Mouse (Mus musculus) liver, embryonic 12.5 days (tissue): ENCODE data around the gene Camkmt. TPM values are rescaled to one million over a fixed set of nuclear protein-coding genes. Genes with fewer than 3 reads are reported as not detected.

Source experiments
- ATAC-seq: fragments of 200-750 bp; cut with Nextera tagmentation; 2 replicates; pipeline ENCODE4 v1.8.0; 2017; ENCODE audit warnings: moderate number of reproducible peaks, mild to moderate bottlenecking, moderate library complexity
- H3K27ac ChIP-seq: fragments of 300-500 bp; sonication (generic); 2 replicates; pipeline ENCODE4 v1.5.1; 2016; ENCODE audit warnings: mild to moderate bottlenecking
- H3K27me3 ChIP-seq: fragments of 300-500 bp; sonication (generic); replicated peaks from 2 replicates; pipeline ENCODE4 v1.6.1; 2016; ENCODE audit warnings: mild to moderate bottlenecking, moderate library complexity
- H3K36me3 ChIP-seq: fragments of 300-500 bp; sonication (generic); 2 replicates; pipeline ENCODE4 v1.6.1; 2016; ENCODE audit warnings: mild to moderate bottlenecking, moderate library complexity
- H3K4me1 ChIP-seq: fragments of 300-500 bp; sonication (generic); 2 replicates; pipeline ENCODE4 v1.6.1; 2016
- H3K4me2 ChIP-seq: fragments of 300-500 bp; sonication (generic); 2 replicates; pipeline ENCODE4 v1.6.1; 2016; ENCODE audit warnings: mild to moderate bottlenecking, moderate library complexity
- H3K4me3 ChIP-seq: fragments of 300-500 bp; sonication (generic); 2 replicates; pipeline ENCODE4 v1.5.1; 2016; ENCODE audit warnings: mild to moderate bottlenecking, moderate library complexity
- H3K9ac ChIP-seq: fragments of 300-500 bp; sonication (generic); 2 replicates; pipeline ENCODE4 v1.6.1; 2016; ENCODE audit warnings: mild to moderate bottlenecking, moderate library complexity
- H3K9me3 ChIP-seq: fragments of 300-500 bp; sonication (generic); replicated peaks from 2 replicates; pipeline ENCODE4 v1.6.1; 2016; ENCODE audit warnings: mild to moderate bottlenecking, moderate library complexity
- whole genome bisulfite sequencing: fragments of 180-500 bp; shearing (Covaris S2); methylation state at CpG from one replicate; pipeline ENCODE4 v1.1.7; 2016; ENCODE audit not compliant: insufficient replicate concordance; 5-methylcytosine and 5-hydroxymethylcytosine counted together
- polyA plus RNA-seq: library from polyadenylated mRNA; unstranded; fragments of >200 nt; fragmentation: Nextera tagmentation; extraction: Ambion mirVana; gene quantifications from 2 replicates; pipeline ENCODE4 v1.2.1, GENCODE M21; 2016

Camkmt gene
- polyA plus RNA-seq, 1 experiment from 2014 or later, result 4.4 TPM

- WGBS, result 52% methylated on average over 8 of the region's 8 CpGs
- ATAC-seq, result no peak
- Histone ChIP-seq H3K4me1 (peaks cover 40% of the 10 kb centered on the region), H3K36me3 (no peaks in the 10 kb centered on the region), H3K27me3 (no peaks in the 10 kb centered on the region), H3K27ac (no peak overlapping the region), H3K9ac (no peak overlapping the region), H3K9me3 (no peaks in the 10 kb centered on the region), H3K4me3 (no peak overlapping the region), H3K4me2 (no peak overlapping the region)
Observed at GRCm38 (mm10) chr17:85381578-85382223, 291.3 kb downstream of the Camkmt start.

DNA sequence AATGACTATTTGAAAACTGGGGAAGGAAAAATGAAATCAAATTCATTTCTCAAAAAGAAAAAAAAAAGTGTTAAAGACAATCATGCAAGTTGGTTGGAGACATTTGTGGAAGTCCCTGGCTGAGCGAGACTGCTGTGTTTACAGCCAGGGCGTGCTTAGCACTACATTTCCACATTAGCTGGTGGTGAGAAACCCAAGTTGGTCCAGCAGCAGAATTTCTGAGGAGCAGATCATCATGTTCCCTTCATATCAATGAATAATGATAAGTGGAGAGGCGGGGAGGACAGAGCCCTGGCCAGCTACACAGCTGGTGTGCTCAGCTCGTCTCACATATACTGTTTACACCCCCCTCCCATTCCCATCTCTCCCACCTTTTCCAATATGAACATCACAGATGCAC, 292.0 kb downstream of the Camkmt start:
- 54% methylated on average over 4 of the region's 4 CpGs for WGBS
- H3K36me3 ChIP-seq, result no peaks in the 10 kb centered on the region
- no peak overlapping the region for H3K4me3 ChIP-seq
- no peak overlapping the region for H3K9ac ChIP-seq
- no peaks in the 10 kb centered on the region for H3K27me3 ChIP-seq
- H3K4me2 ChIP-seq, result no peak overlapping the region
- no peak for ATAC-seq
- no peaks in the 10 kb centered on the region for H3K9me3 ChIP-seq
- no peak overlapping the region for H3K27ac ChIP-seq
- peaks cover 40% of the 10 kb centered on the region for H3K4me1 ChIP-seq

DNA sequence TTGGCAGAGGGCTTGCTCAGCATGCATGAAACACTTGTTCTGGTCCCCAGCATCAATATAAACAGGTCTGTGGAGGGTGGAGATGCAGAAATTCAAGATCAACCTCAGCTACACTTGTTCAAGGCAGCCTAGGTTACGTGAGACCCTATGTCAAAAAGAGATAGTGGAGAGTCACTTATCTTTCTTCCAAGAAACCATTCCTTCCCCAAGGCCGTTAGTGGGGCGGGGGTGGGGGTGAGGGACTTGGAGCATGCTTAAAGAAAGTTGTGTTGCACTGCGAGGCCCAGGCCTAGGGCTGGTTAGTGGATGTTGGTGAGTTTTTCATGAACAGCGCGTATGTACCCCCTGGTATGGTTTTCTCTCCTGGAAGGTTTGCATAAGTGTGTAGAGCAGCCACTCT, 292.6 kb downstream of the Camkmt start:
- peak; percentile 83 for ATAC-seq
- Histone ChIP-seq H3K9me3 (no peaks in the 10 kb centered on the region), H3K36me3 (no peaks in the 10 kb centered on the region), H3K4me3 (no peak overlapping the region), H3K4me1 (peaks cover 40% of the 10 kb centered on the region), H3K27me3 (no peaks in the 10 kb centered on the region), H3K9ac (0 out of 2 replicates have a peak overlapping the region, but pooled peaks have one; percentile 5), H3K4me2 (peak overlapping the region; percentile 24; the same call in 1 of the 2 replicates), H3K27ac (peak overlapping the region; percentile 59; the same call in 1 of the 2 replicates)
- 28% methylated on average over 6 of the region's 6 CpGs for WGBS

DNA sequence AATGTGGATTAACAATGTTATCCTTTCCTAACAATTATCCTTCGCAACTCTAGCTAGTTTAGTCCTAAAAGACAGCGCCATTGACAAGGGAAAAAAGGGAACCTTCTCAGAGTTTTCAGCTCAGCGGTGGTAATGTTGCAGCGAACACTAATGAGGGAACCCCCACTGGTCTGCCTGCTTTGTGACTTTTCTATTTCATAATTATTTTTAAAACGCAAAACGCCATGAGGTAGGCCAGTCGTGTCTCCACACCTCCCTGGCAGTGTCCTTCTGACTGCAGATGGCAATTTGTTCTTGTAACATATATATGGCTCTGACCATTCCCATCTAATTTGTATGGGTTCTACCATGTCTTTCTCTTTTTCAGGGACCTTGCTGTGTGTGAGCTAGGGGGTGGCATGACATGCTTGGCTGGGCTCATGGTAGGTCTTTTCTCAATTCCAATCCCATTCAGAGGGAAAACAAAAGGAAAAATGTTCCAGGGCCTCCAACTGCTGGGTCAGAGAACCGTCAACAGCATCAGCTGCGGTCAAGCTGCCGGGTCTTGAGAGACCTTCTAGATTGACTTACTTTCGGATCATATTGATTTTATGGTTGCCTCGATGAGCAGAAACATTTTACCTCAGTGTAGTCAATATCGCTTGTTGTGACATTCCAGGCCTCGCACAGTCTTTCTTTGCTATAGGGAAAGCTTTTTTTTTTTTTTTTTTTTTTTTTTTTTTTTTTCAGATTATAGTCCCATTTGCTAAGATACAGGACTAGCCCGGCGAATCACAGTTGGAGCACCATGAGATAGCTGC, 302.9 kb downstream of the Camkmt start:
- no peak overlapping the region for H3K27ac ChIP-seq
- no peak for ATAC-seq
- H3K36me3 ChIP-seq, result no peaks in the 10 kb centered on the region
- H3K4me3 ChIP-seq, result no peak overlapping the region
- no peaks in the 10 kb centered on the region for H3K9me3 ChIP-seq
- 80% methylated on average over 16 of the region's 16 CpGs for WGBS
- no peak overlapping the region for H3K4me2 ChIP-seq
- no peaks in the 10 kb centered on the region for H3K27me3 ChIP-seq
- no peak overlapping the region for H3K9ac ChIP-seq
- H3K4me1 ChIP-seq, result 0 out of 2 replicates have a peak, but pooled peaks cover 6% of the 10 kb centered on the region

DNA sequence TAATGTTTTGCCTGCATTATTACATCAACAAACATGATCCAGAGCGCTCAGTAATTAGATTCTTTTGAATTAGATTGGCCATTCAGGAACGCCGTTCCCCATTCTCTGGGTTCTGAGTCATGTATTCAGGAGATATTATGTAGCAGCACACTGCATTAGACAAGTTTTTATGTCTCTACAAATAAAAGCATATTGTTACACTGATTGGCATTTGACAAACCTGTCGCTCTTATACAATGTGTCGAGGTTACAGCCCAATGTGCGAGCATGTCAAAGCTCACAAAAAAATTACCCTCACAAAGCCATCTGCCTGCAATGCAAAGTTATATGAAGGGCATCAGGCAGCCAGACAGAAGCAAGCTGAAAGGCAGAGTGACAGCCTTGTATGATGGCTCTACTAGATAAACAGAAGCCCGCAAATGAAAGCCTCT, 303.6 kb downstream of the Camkmt start:
- no peak overlapping the region for H3K9ac ChIP-seq
- 83% methylated on average over 7 of the region's 7 CpGs for WGBS
- no peak overlapping the region for H3K4me2 ChIP-seq
- no peak for ATAC-seq
- no peaks in the 10 kb centered on the region for H3K9me3 ChIP-seq
- no peak overlapping the region for H3K4me3 ChIP-seq
- H3K27ac ChIP-seq, result no peak overlapping the region
- no peaks in the 10 kb centered on the region for H3K27me3 ChIP-seq
- 0 out of 2 replicates have a peak, but pooled peaks cover 6% of the 10 kb centered on the region for H3K4me1 ChIP-seq
- no peaks in the 10 kb centered on the region for H3K36me3 ChIP-seq

GRCm38 (mm10) chr17:85395502-85395901, 305.1 kb downstream of the Camkmt start:
- 16% methylated on average over 5 of the region's 5 CpGs for WGBS
- ATAC-seq, result no peak
- H3K27me3 ChIP-seq, result no peaks in the 10 kb centered on the region
- no peak overlapping the region for H3K4me3 ChIP-seq
- H3K27ac ChIP-seq, result no peak overlapping the region
- no peaks in the 10 kb centered on the region for H3K9me3 ChIP-seq
- H3K36me3 ChIP-seq, result no peaks in the 10 kb centered on the region
- H3K4me1 ChIP-seq, result 0 out of 2 replicates have a peak, but pooled peaks cover 6% of the 10 kb centered on the region
- no peak overlapping the region for H3K9ac ChIP-seq
- no peak overlapping the region for H3K4me2 ChIP-seq

GRCm38 (mm10) chr17:85400751-85401150, 310.4 kb downstream of the Camkmt start:
- H3K9me3 ChIP-seq, result no peaks in the 10 kb centered on the region
- H3K27me3 ChIP-seq, result 0 out of 2 replicates have a peak, but pooled peaks cover 2% of the 10 kb centered on the region
- H3K4me2 ChIP-seq, result no peak overlapping the region
- ATAC-seq, result no peak
- 69% methylated on average over 4 of the region's 4 CpGs for WGBS
- no peak overlapping the region for H3K4me3 ChIP-seq
- no peaks in the 10 kb centered on the region for H3K4me1 ChIP-seq
- H3K9ac ChIP-seq, result no peak overlapping the region
- no peak overlapping the region for H3K27ac ChIP-seq
- H3K36me3 ChIP-seq, result no peaks in the 10 kb centered on the region

- Histone ChIP-seq H3K27me3 (0 out of 2 replicates have a peak, but pooled peaks cover 2% of the 10 kb centered on the region), H3K4me1 (no peaks in the 10 kb centered on the region), H3K9me3 (no peaks in the 10 kb centered on the region), H3K9ac (no peak overlapping the region), H3K36me3 (no peaks in the 10 kb centered on the region), H3K4me3 (no peak overlapping the region), H3K4me2 (no peak overlapping the region), H3K27ac (no peak overlapping the region)
- WGBS, result 68% methylated on average over 5 of the region's 5 CpGs
- ATAC-seq, result no peak
Observed at GRCm38 (mm10) chr17:85405161-85405560, 314.8 kb downstream of the Camkmt start.

- Histone ChIP-seq H3K9ac (no peak overlapping the region), H3K4me2 (no peak overlapping the region), H3K27ac (no peak overlapping the region), H3K27me3 (0 out of 2 replicates have a peak, but pooled peaks cover 2% of the 10 kb centered on the region), H3K9me3 (no peaks in the 10 kb centered on the region), H3K4me1 (no peaks in the 10 kb centered on the region), H3K4me3 (no peak overlapping the region), H3K36me3 (no peaks in the 10 kb centered on the region)
- WGBS, result 82% methylated on average over 10 of the region's 10 CpGs
- ATAC-seq, result no peak
Observed at GRCm38 (mm10) chr17:85406195-85406594, 315.8 kb downstream of the Camkmt start.

GRCm38 (mm10) chr17:85428831-85429230, 338.5 kb downstream of the Camkmt start:
- H3K9me3 ChIP-seq, result no peaks in the 10 kb centered on the region
- ATAC-seq, result no peak
- no peak overlapping the region for H3K4me2 ChIP-seq
- no peaks in the 10 kb centered on the region for H3K4me1 ChIP-seq
- no peak overlapping the region for H3K27ac ChIP-seq
- no peaks in the 10 kb centered on the region for H3K27me3 ChIP-seq
- 70% methylated on average over 7 of the region's 7 CpGs for WGBS
- H3K4me3 ChIP-seq, result no peak overlapping the region
- no peaks in the 10 kb centered on the region for H3K36me3 ChIP-seq
- no peak overlapping the region for H3K9ac ChIP-seq

- Histone ChIP-seq H3K4me1 (no peaks in the 10 kb centered on the region), H3K4me3 (no peak overlapping the region), H3K27ac (no peak overlapping the region), H3K9me3 (no peaks in the 10 kb centered on the region), H3K27me3 (0 out of 2 replicates have a peak, but pooled peaks cover 5% of the 10 kb centered on the region), H3K36me3 (no peaks in the 10 kb centered on the region), H3K4me2 (no peak overlapping the region), H3K9ac (no peak overlapping the region)
- ATAC-seq, result no peak
- 42% methylated on average over 8 of the region's 8 CpGs for WGBS
Observed at GRCm38 (mm10) chr17:85432923-85433322, 342.6 kb downstream of the Camkmt start.

GRCm38 (mm10) chr17:85443036-85443435, 352.7 kb downstream of the Camkmt start:
- ATAC-seq, result no peak
- Histone ChIP-seq H3K27me3 (0 out of 2 replicates have a peak, but pooled peaks cover 4% of the 10 kb centered on the region), H3K9ac (no peak overlapping the region), H3K4me2 (no peak overlapping the region), H3K27ac (no peak overlapping the region), H3K9me3 (no peaks in the 10 kb centered on the region), H3K36me3 (no peaks in the 10 kb centered on the region), H3K4me3 (no peak overlapping the region), H3K4me1 (no peaks in the 10 kb centered on the region)
- WGBS, result 66% methylated on average over 8 of the region's 8 CpGs
